Mouse (Mus musculus) stomach, embryonic 16.5 days (tissue): Measurements from ENCODE around the gene Pkp3. TPM values are rescaled to one million over a fixed set of nuclear protein-coding genes. Genes with fewer than 3 reads are reported as not detected.

ENCODE experiments used
- ATAC-seq: fragments of 200-750 bp; cut with Nextera tagmentation; 2 replicates; pipeline ENCODE4 v1.8.0; 2017; ENCODE audit warnings: moderate number of reproducible peaks, moderate TSS enrichment; ENCODE audit not compliant: insufficient read depth, low FRiP score
- H3K27ac ChIP-seq: fragments of 300-500 bp; sonication (generic); 2 replicates; pipeline ENCODE4 v1.5.1; 2014; ENCODE audit warnings: low read length
- H3K27me3 ChIP-seq: fragments of 300-500 bp; sonication (generic); 2 replicates; pipeline ENCODE4 v1.6.1; 2014; ENCODE audit warnings: low read length, control low read depth, mixed read lengths; ENCODE audit not compliant: control insufficient read depth, insufficient read depth
- H3K36me3 ChIP-seq: fragments of 300-500 bp; sonication (generic); 2 replicates; pipeline ENCODE4 v1.6.1; 2014; ENCODE audit warnings: low read length; ENCODE audit not compliant: control insufficient read depth, insufficient read depth
- H3K4me1 ChIP-seq: fragments of 300-500 bp; sonication (generic); 2 replicates; pipeline ENCODE4 v1.6.1; 2014; ENCODE audit warnings: low read length, control low read depth, mixed read lengths; ENCODE audit not compliant: control insufficient read depth, insufficient read depth
- H3K4me2 ChIP-seq: fragments of 300-500 bp; sonication (generic); 2 replicates; pipeline ENCODE4 v1.6.1; 2014; ENCODE audit warnings: low read depth, low read length, mixed read lengths
- H3K4me3 ChIP-seq: fragments of 300-500 bp; sonication (generic); replicated peaks from 2 replicates; pipeline ENCODE4 v1.5.1; 2014; ENCODE audit warnings: mild to moderate bottlenecking, low read length
- H3K9ac ChIP-seq: fragments of 300-500 bp; sonication (generic); 2 replicates; pipeline ENCODE4 v1.6.1; 2014; ENCODE audit warnings: low read length
- H3K9me3 ChIP-seq: fragments of 300-500 bp; sonication (generic); replicated peaks from 2 replicates; pipeline ENCODE4 v1.6.1; 2016; ENCODE audit warnings: low read length, control low read depth; ENCODE audit not compliant: control insufficient read depth
- WGBS: fragments of 180-500 bp; shearing (Covaris S2); extraction: QIAGEN DNeasy Blood & Tissue Kit; methylation state at CpG from one replicate; pipeline ENCODE4 v1.1.7; 2014; 5-methylcytosine and 5-hydroxymethylcytosine counted together
- polyA plus RNA-seq: library from polyadenylated mRNA; unstranded; fragments of >200 nt; fragmentation: Nextera tagmentation; extraction: Ambion mirVana; gene quantifications from 2 replicates; pipeline ENCODE4 v1.2.1, GENCODE M21; 2015

The Pkp3 gene
- polyA plus RNA-seq, 1 experiment from 2014 or later = 74.2 TPM

- peak within 1 kb of the TSS; percentile 73 for H3K4me3 ChIP-seq
- no peaks in the 10 kb centered on the region for H3K9me3 ChIP-seq
- 32% methylated on average over 14 of the region's 14 CpGs for WGBS
- 0 out of 2 replicates have a peak, but pooled peaks cover 3% of the 10 kb centered on the region for H3K4me1 ChIP-seq
- peak within 1 kb of the TSS; percentile 91 for H3K27ac ChIP-seq
- no peaks in the 10 kb centered on the region for H3K36me3 ChIP-seq
- H3K9ac ChIP-seq = peak within 1 kb of the TSS; percentile 79
- H3K27me3 ChIP-seq = no peaks in the 10 kb centered on the region
- ATAC-seq = no peak
- H3K4me2 ChIP-seq = peak within 1 kb of the TSS; percentile 77
These were observed 44.2 kb downstream of the Pkp3 start, which contains the start of gene Ptdss2 for GRCm38 (mm10) chr7:141122245-141122644. TSS of gene Ptdss2 (plus strand) at chr7:141122382.

GRCm38 (mm10) chr7:141122689-141123516, 44.9 kb downstream of the Pkp3 start:
- Histone ChIP-seq H3K4me2 (peak overlapping the region; percentile 77), H3K36me3 (no peaks in the 10 kb centered on the region), H3K27me3 (no peaks in the 10 kb centered on the region), H3K4me3 (peak overlapping the region; percentile 73), H3K9me3 (no peaks in the 10 kb centered on the region), H3K27ac (peak overlapping the region; percentile 91), H3K9ac (peak overlapping the region; percentile 79), H3K4me1 (0 out of 2 replicates have a peak, but pooled peaks cover 3% of the 10 kb centered on the region)
- WGBS = 1% methylated on average over 29 of the region's 29 CpGs
- peak; percentile 98 for ATAC-seq

- no peaks in the 10 kb centered on the region for H3K4me1 ChIP-seq
- no peaks in the 10 kb centered on the region for H3K36me3 ChIP-seq
- H3K27me3 ChIP-seq = no peaks in the 10 kb centered on the region
- H3K4me2 ChIP-seq = peak overlapping the region; percentile 77
- H3K4me3 ChIP-seq = peak overlapping the region; percentile 73
- WGBS = 4% methylated on average over 15 of the region's 15 CpGs
- no peaks in the 10 kb centered on the region for H3K9me3 ChIP-seq
- H3K27ac ChIP-seq = peak overlapping the region; percentile 88
- peak overlapping the region; percentile 79 for H3K9ac ChIP-seq
- ATAC-seq = no peak
These were observed 45.5 kb downstream of the Pkp3 start for GRCm38 (mm10) chr7:141123517-141123856.

GRCm38 (mm10) chr7:141131024-141131820, 53.2 kb downstream of the Pkp3 start:
- peaks cover 17% of the 10 kb centered on the region; the same call in 1 of the 2 replicates for H3K4me1 ChIP-seq
- H3K9ac ChIP-seq = peak overlapping the region; percentile 97
- no peaks in the 10 kb centered on the region for H3K27me3 ChIP-seq
- peak overlapping the region; percentile 90 for H3K4me3 ChIP-seq
- H3K4me2 ChIP-seq = peak overlapping the region; percentile 80
- WGBS = under 1% methylated on average over 59 of the region's 59 CpGs
- peak overlapping the region; percentile 39; the same call in 1 of the 2 replicates for H3K27ac ChIP-seq
- H3K36me3 ChIP-seq = no peaks in the 10 kb centered on the region
- ATAC-seq = peak; percentile 99
- H3K9me3 ChIP-seq = no peaks in the 10 kb centered on the region

GRCm38 (mm10) chr7:141131904-141132755, 54.1 kb downstream of the Pkp3 start:
- peak overlapping the region; percentile 80 for H3K4me2 ChIP-seq
- peaks cover 17% of the 10 kb centered on the region; the same call in 1 of the 2 replicates for H3K4me1 ChIP-seq
- no peaks in the 10 kb centered on the region for H3K9me3 ChIP-seq
- peak; percentile 21; the same call in 1 of the 2 replicates for ATAC-seq
- H3K36me3 ChIP-seq = no peaks in the 10 kb centered on the region
- peak overlapping the region; percentile 90 for H3K4me3 ChIP-seq
- no peaks in the 10 kb centered on the region for H3K27me3 ChIP-seq
- peak overlapping the region; percentile 97 for H3K9ac ChIP-seq
- WGBS = 52% methylated on average over 12 of the region's 12 CpGs
- peak overlapping the region; percentile 39; the same call in 1 of the 2 replicates for H3K27ac ChIP-seq

Other genes starting within 250 kb of the Pkp3 start
- gene Urah, start 243.2 kb upstream of the Pkp3 start, polyA plus RNA-seq = 26.7 and 34.7 TPM in 2 replicates
- not detected in 2 replicates for gene Scgb1c1, start 232.7 kb upstream of the Pkp3 start, polyA plus RNA-seq
- 0.08 TPM in 1 of 2 replicates, not detected in the other for gene Odf3, start 230.4 kb upstream of the Pkp3 start, polyA plus RNA-seq
- not detected in 2 replicates for gene Gm45785, start 221.9 kb upstream of the Pkp3 start, polyA plus RNA-seq
- 62.5 and 77.8 TPM in 2 replicates for gene Ric8a, start 221.3 kb upstream of the Pkp3 start, polyA plus RNA-seq
- 43.5 and 46.6 TPM in 2 replicates for gene Bet1l, start 220.6 kb upstream of the Pkp3 start, polyA plus RNA-seq
- gene Psmd13, start 196.2 kb upstream of the Pkp3 start, polyA plus RNA-seq = 189 and 193 TPM in 2 replicates
- 24.0 and 27.4 TPM in 2 replicates for gene Sirt3, start 195.9 kb upstream of the Pkp3 start, polyA plus RNA-seq
- 1.3 and 19.4 TPM in 2 replicates for gene Cox8b, start 177.8 kb upstream of the Pkp3 start, polyA plus RNA-seq
- 9.9 and 10.0 TPM in 2 replicates for gene Nlrp6, start 157.3 kb upstream of the Pkp3 start, polyA plus RNA-seq
- 25.6 and 27.3 TPM in 2 replicates for gene Pgghg, start 136.8 kb upstream of the Pkp3 start, polyA plus RNA-seq
- gene Ifitm5, start 127.9 kb upstream of the Pkp3 start, polyA plus RNA-seq = 3.8 and 4.4 TPM in 2 replicates
- gene Gm45717, start 122.3 kb upstream of the Pkp3 start, polyA plus RNA-seq = not detected in 2 replicates
- gene Ifitm2, start 122.2 kb upstream of the Pkp3 start, polyA plus RNA-seq = 1,006 and 1,276 TPM in 2 replicates
- 156 and 185 TPM in 2 replicates for gene Ifitm1, start 111.0 kb upstream of the Pkp3 start, polyA plus RNA-seq
- 322 and 395 TPM in 2 replicates for gene Ifitm3, start 67.4 kb upstream of the Pkp3 start, polyA plus RNA-seq
- gene Ifitm6, start 60.3 kb upstream of the Pkp3 start, polyA plus RNA-seq = 5.5 and 7.5 TPM in 2 replicates
- gene Gm17387, start 49.1 kb upstream of the Pkp3 start, polyA plus RNA-seq = not detected in 2 replicates
- 4.9 and 5.1 TPM in 2 replicates for gene B4galnt4, start 17.1 kb upstream of the Pkp3 start, polyA plus RNA-seq
- 14.1 and 14.7 TPM in 2 replicates for gene Sigirr, start 22.4 kb downstream of the Pkp3 start, polyA plus RNA-seq
- gene Ano9, start 39.6 kb downstream of the Pkp3 start, polyA plus RNA-seq = 22.5 and 26.2 TPM in 2 replicates
- gene Ptdss2, start 44.2 kb downstream of the Pkp3 start, polyA plus RNA-seq = 56.0 and 59.4 TPM in 2 replicates
- gene Rnh1, start 94.6 kb downstream of the Pkp3 start, polyA plus RNA-seq = 240 and 265 TPM in 2 replicates
- 45.1 and 48.0 TPM in 2 replicates for gene Hras, start 115.8 kb downstream of the Pkp3 start, polyA plus RNA-seq
- 7.1 TPM in 2 replicates for gene Lrrc56, start 115.9 kb downstream of the Pkp3 start, polyA plus RNA-seq
- gene Lmntd2, start 135.9 kb downstream of the Pkp3 start, polyA plus RNA-seq = 4.8 and 6.3 TPM in 2 replicates
- 82.3 and 104 TPM in 2 replicates for gene Rassf7, start 137.6 kb downstream of the Pkp3 start, polyA plus RNA-seq
- 57.6 and 67.7 TPM in 2 replicates for gene Phrf1, start 150.6 kb downstream of the Pkp3 start, polyA plus RNA-seq
- gene Irf7, start 188.3 kb downstream of the Pkp3 start, polyA plus RNA-seq = 3.5 and 3.6 TPM in 2 replicates
- gene Cdhr5, start 198.6 kb downstream of the Pkp3 start, polyA plus RNA-seq = 16.0 and 17.0 TPM in 2 replicates
- gene Sct, start 200.9 kb downstream of the Pkp3 start, polyA plus RNA-seq = 23.2 and 24.8 TPM in 2 replicates
- gene Drd4, start 213.8 kb downstream of the Pkp3 start, polyA plus RNA-seq = 0.18 TPM in 1 of 2 replicates, not detected in the other
- 61.3 and 64.3 TPM in 2 replicates for gene Deaf1, start 249.5 kb downstream of the Pkp3 start, polyA plus RNA-seq
- 35.9 and 36.5 TPM in 2 replicates for gene Tmem80, start 249.5 kb downstream of the Pkp3 start, polyA plus RNA-seq